Comparison of ENCODE assay signal across 12 mouse cellular contexts in the genomic region with DNA sequence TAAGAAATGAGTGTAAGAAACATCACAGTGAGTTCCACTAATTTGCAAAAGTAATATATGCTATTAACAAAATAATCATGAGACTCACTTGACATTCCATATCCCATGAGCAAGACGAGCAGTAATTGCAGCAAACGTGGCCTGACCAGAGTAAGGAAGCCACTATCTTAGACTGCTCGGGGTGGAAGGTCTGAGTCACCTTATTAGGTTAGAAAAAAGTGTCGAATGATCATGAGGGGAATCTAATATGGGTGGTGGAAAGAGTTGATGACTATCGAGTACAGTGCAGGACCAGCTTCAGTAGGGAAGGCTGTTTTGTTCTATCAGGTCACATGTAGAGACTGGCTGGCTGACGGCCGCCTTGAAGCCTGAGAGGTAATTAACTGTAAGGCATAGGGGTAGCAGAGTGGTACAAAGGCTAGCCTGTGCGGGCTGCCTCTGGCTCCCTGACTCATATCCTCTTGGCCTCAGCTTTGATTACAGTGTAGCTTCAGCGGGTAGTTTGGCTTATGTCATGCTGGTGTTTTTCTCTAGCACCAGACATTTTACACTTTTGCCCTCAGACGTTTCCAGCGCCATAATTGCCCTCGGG.
DNase-seq lines count a peak whose midpoint lies in the region; ATAC-seq and TF ChIP-seq lines count a peak whose summit lies in the region.
"Had no signal": no experiment of that assay in that cellular context is flagged by ENCODE, and none has a peak within 500 bp of the region (broad histone marks: within the 10 kb centered on the region; RNA-seq: fewer than 3 reads in every experiment).

No protein-coding gene starts in this region.

- H3K27me3 ChIP-seq in heart, embryonic 13.5 days (replicated peaks) = no peaks in the 10 kb centered on the region
- no peaks in the 10 kb centered on the region for H3K27me3 ChIP-seq in intestine, embryonic 16.5 days (replicated peaks; ENCODE audit: control insufficient read depth, insufficient read depth, low read length)

- no peaks in the 10 kb centered on the region for H3K36me3 ChIP-seq in heart, embryonic 13.5 days
- no peaks in the 10 kb centered on the region for H3K36me3 ChIP-seq in intestine, embryonic 16.5 days (ENCODE audit: control insufficient read depth, insufficient read depth, low read length)

- no peak for DNase-seq in heart, adult 8-10 months (ENCODE audit: low spot score)
- peak; percentile 39 for DNase-seq in CD4-positive helper T cell, adult 2 months (ENCODE audit: low read depth, low spot score)
- DNase-seq in cerebellum, adult 11-12 months = no peak
- no peak for DNase-seq in testis, postnatal 14 days (ENCODE audit: low spot score)
- no peak for DNase-seq in adrenal gland, adult 18-20 months (ENCODE audit: low spot score in 2 of 2)
- DNase-seq: kidney, adult 9 months; lung, adult 18-20 months; spleen, adult 18-20 months; thymus, adult 18-20 months had no signal

- H3K9me3 ChIP-seq in heart, embryonic 13.5 days = no peaks in the 10 kb centered on the region
- no peaks in the 10 kb centered on the region for H3K9me3 ChIP-seq in intestine, embryonic 16.5 days (ENCODE audit: control insufficient read depth, low read length)

- H3K4me2 ChIP-seq in heart, embryonic 13.5 days = no peak overlapping the region
- H3K4me2 ChIP-seq in intestine, embryonic 16.5 days (ENCODE audit: low read depth, low read length) = no peak overlapping the region

- 54% methylated on average over 12 of the region's 12 CpGs for WGBS in heart, embryonic 13.5 days
- 69% methylated on average over 12 of the region's 12 CpGs for WGBS in intestine, embryonic 16.5 days

- no peaks in the 10 kb centered on the region for H3K4me1 ChIP-seq in heart, embryonic 13.5 days
- H3K4me1 ChIP-seq in bone marrow macrophage, adult 2 months (ENCODE audit: control insufficient read depth, insufficient read depth, low read length) = peaks cover 10% of the 10 kb centered on the region
- peaks cover 7% of the 10 kb centered on the region; the same call in 1 of the 2 replicates for H3K4me1 ChIP-seq in intestine, embryonic 16.5 days (ENCODE audit: control insufficient read depth, insufficient read depth, low read length)

- H3K27ac ChIP-seq in heart, embryonic 13.5 days (replicated peaks) = peak overlapping the region; percentile 41
- peak overlapping the region; percentile 34; the same call in 1 of the 2 replicates for H3K27ac ChIP-seq in bone marrow macrophage, adult 2 months (ENCODE audit: insufficient read depth, low read depth, low read length)
- no peak overlapping the region for H3K27ac ChIP-seq in intestine, embryonic 16.5 days (ENCODE audit: low read length)

- TF ChIP-seq CTCF in bone marrow macrophage, adult 2 months (IDR thresholded peaks at IDR 0.05; ENCODE audit: low read depth, low read length) = no peak

- H3K9ac ChIP-seq in heart, embryonic 13.5 days = no peak overlapping the region
- H3K9ac ChIP-seq in intestine, embryonic 16.5 days (ENCODE audit: low read depth, low read length) = no peak overlapping the region

- no peak for TF ChIP-seq POLR2A in bone marrow macrophage, adult 2 months (IDR thresholded peaks at IDR 0.05; ENCODE audit: borderline replicate concordance, low read depth, low read length)

- ATAC-seq in heart, embryonic 13.5 days (ENCODE audit: extremely low read depth, insufficient number of reproducible peaks, low FRiP score, low TSS enrichment) = peak; percentile 37; the same call in 1 of the 2 replicates
- ATAC-seq in intestine, embryonic 16.5 days = peak; percentile 50; the same call in 1 of the 2 replicates

- no peak overlapping the region for H3K4me3 ChIP-seq in heart, embryonic 13.5 days
- H3K4me3 ChIP-seq in bone marrow macrophage, adult 2 months (ENCODE audit: insufficient read depth, low read length) = no peak overlapping the region
- H3K4me3 ChIP-seq in intestine, embryonic 16.5 days (ENCODE audit: low read length) = no peak overlapping the region
